Mouse (Mus musculus) megakaryocyte-erythroid progenitor cell, adult 5-6 weeks (primary cell): ENCODE measurements around the gene Sema4b. TPM values are rescaled to one million over a fixed set of nuclear protein-coding genes. Genes with fewer than 3 reads are reported as not detected.

Experiments
- ATAC-seq: replicated peaks from 2 replicates; pipeline ENCODE4 v1.8.0; 2016; ENCODE audit warnings: mild to moderate bottlenecking, inconsistent platforms; ENCODE audit not compliant: severe bottlenecking, poor library complexity, low FRiP score, low TSS enrichment
- total RNA-seq, 2 experiments: library from RNA; stranded (forward) in 1 of 2; stranded (reverse) in 1 of 2; fragments of 200-1000, 215-1000 nt in 1 of 2; fragments of >200 nt in 1 of 2; fragmentation: Nextera tagmentation in 1 of 2; gene quantifications; 2 replicates each; pipeline ENCODE4 v1.2.3; 2014 to 2017

The Sema4b gene
- 8.3 and 13.4 TPM in 2 replicates for total RNA-seq (2014; fragmentation: Nextera tagmentation)
- total RNA-seq (2017) = 3.2 and 3.4 TPM in 2 replicates

DNA sequence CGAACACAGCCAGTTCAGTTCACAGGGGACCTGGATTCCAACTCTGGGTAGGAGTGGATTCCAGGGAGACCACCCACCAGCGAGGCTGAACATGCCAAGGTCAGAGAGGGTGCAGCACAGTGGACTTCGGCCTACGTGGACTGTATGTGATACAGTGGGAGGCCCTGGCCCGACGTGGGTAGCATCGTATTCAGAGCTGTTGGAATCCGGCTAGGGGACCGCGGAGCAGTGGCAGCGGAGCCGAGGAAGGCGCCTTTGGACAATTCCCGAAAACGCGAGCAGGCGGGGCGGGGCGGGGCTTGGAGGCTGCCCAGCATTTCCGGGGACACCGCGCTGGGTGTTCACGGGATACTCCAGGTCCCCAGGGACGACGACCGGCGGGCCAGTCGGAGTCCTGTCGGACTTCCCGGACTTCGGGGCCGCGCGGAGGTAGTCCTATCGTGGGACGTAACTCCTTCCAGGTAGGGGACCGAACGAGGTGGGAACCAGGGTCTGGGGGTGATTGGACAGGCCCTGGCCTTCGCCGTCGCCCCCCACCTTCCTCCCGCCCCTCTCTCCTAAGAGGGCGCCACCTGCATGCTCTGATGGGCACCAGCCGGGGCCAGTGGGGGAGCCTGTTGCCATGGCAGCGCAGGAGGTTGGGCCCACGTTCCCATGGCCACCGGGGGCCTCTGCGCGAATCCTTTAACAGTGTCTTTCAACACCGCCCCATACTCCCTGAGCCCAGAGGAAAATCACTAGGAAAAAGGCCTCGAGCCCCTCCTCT lies at the start of gene Sema4b:
Sema4b (plus strand) TSS at position 311 of the 766 bp plus-strand sequence.
- ATAC-seq = peak; percentile 39; the same call in 1 of the 2 replicates

DNA sequence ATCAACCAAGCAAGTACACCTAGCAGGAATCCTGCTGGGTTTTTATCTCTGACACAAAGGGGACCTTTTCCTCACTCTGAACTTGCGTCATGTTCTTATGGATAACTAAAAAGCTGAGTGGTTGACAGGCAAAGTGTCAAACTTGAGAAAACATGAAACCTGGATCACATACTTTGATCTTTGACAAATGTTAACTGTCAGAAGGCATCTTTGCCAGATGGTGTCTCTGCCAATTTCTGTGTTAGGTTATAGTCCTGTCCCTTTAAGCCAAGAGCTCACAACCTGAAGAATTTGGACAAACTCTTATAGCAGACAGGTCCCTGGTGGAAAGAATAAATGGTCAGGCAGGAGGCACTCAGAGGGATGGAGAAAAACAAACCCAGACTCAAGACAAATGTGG lies 48.3 kb upstream of the Sema4b start:
- no peak for ATAC-seq

DNA sequence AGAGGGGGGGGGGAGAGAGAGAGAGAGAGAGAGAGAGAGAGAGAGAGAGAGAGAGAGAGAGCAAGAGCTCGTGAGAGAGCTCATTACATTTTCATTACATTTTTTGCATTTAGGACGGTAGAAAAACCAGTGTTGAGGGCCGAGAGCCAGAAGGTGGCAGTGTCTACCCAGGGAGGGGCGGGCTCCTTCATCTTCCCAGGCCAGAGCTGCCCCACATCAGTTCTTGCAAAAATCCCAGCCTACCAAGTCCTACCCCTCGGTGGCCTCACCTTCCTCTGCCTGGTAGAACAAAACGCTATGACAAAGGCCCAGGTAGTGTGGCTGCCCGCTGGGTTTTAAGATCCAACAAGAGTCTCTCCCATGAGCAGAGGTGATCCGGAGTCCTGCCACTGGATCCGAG lies 45.8 kb upstream of the Sema4b start:
- peak; percentile 69 for ATAC-seq

DNA sequence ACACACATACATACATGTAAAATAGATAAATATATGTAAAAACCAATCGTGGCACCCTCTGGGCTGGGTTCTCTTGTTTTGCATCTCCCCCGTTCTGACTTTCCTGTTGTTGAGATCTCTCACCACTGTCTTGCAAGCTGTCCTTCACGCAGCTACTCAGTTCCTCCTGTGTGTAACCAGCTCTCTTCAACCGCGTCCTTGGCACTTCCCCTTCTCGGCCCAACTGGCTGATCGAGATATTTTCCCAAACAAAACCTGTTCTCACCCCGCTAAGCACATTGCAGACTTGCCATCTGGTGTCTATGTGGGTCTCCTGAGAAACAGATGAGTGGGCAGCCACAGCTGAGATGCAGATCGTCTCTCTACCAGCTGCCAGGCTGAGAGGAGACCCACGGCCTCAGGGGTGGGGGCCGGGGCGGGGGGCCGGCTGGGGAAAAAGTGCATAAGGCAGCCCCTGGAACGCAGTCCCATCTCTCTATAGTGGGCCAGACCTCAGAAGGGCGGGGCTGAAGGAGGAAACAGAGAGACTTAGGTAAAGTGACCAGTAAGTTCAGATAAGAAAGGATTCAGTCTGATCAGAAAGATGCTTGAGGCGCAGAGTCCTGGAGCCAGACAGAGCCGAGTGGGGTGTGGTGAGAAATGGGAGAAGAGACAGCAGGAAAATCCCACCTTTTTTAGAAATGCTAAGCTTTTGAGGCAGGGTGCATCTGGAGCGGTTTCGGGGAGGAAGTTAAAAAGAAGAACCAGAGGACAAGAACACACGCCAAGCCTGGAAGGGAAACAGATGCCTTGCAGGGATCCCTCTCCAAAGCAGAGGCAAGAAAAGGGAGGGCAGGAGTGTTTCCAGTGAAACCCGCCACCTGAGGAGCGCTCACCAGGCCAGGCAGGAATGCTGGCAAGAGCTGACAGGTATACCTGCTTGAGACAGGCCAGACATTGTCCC lies 43.0 kb upstream of the Sema4b start:
- peak; percentile 13; the same call in 1 of the 2 replicates for ATAC-seq

DNA sequence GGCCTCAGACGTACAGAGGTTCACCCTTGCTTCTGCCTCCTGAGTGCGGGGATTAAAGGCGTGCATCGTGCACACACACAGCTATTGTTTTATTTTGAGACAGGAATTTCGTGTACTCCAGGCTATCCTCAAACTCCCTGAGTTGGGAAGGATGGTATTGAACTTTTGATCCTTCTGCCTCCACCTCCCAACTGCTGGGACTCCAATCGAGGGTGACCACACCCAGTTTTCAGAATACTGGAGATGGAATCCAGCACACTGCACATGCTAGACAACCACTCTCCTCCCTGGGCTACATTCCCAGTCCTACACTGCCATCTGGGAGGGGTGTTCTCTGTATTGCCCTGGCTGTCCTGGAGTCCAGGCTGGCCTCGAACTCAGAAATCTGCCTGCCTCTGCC lies 41.9 kb upstream of the Sema4b start:
- no peak for ATAC-seq

DNA sequence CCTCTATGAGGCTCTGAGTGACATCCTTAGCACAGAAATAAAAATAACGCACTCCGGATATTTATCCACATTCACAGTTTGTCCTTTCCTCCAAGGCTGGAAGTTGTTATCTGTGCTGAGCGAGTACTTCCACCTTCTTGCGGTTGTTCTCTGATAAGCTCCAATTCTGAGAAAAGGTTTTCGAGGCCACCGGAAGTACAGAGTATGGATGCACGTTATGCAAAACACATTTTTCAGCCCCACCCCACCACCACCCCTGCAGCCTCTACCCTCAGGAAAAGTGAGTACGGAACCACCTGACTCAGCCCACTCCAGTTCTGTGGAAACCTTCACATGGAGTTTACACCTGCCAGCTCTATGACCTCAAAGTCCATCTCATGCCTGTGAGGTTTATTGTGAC lies 40.6 kb upstream of the Sema4b start:
- ATAC-seq = peak; percentile 71

DNA sequence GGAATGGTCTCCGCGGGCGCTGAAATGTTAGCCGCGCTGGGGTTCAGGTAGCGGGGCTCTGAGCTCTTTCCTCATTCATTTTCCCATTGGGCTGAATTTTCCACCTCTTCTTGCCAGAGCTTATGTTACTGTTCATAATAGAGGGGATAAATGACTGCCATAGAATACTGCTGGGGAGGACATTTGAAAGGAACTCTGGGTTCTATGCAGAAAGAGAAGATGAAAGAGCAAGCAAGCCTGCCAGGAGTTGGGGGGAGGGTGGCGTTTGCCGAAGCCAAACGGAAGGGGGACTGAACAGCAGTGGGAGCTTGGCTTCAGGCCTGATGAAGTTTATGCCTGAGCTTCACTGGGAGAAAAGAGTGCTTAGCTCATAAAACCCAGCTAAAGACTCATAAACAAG lies 37.3 kb upstream of the Sema4b start:
- ATAC-seq = no peak

DNA sequence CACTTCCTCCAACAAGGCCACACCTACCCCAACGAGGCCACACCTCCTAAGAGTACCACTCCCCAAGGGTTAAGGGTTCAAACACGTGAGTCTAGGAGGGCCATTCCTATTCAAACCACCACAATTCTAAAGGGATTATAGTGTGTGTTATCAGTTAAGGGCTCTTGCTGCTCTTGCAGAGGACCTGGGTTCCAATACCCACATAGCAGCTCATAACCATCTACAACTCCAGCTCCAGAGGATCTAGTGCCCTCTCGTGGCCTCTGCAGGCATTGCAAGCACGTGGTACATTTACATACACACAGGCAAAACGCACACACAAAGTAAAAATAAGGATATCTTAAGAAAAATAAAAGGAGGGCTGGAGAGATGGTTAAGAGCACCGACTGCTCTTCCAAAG lies 34.5 kb upstream of the Sema4b start:
- ATAC-seq = no peak

DNA sequence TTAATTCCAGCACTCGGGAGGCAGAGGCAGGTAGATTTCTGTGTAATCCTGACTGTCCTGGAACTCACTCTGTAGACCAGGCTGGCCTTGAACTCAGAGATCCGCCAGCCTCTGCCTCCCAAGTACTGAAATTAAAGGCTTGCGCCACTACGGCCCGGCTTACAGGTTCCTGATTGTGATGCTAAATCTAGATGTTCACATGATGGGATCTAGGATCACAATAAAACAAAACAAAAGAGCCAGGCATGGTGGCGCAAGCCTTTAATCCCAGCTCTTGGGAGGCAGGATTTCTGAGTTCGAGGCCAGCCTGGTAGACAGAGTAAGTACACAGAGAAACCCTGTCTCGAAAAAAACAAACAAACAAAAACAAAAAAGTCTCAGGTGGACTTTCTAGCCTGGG lies 33.9 kb upstream of the Sema4b start:
- ATAC-seq = no peak

DNA sequence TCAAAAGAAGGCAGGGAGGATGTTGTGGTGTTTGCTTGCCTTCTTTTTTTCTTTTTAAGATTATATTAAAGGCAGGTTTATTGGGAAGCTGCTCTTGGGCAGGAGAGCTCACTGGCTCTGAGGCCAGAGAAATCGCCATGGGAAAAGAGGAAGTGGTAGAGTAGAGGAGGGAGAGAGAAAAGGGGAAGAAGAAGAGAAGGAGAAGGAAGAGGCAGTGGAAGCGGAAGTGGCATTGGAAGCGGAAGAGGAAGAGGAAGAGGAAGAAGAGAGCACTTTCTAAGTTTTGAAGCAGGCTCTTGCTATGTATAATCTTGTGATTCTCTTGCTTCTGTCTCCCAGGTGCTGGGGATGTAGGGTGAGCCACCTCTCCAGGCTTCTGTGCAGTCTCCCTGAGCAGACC lies 32.0 kb upstream of the Sema4b start:
- ATAC-seq = no peak

DNA sequence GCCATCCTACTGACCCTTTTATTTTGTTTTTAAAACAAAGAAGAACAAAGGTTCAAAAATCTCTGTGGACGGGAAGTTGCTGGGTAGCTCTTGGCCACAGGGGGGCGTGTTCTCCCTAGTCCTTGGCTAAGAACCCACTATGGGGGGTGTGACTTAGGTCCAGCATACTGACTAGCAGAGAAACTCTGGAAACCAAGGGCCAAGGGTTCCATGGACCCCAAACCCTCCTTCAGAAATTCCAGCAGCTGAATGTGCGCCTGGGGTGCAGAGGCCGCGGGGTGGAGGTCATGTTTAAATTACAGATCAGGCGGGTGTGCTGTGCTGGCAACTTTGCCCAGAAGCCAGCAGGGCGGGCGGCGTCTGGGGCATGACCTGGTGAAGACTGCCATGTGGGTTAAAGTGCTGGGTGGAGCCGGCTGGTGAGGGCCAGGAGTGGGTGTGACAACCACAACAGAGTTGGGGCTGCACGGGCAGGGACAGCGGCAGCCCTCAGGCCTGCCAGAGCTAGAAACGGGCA lies 29.9 kb upstream of the Sema4b start:
- peak; percentile 92 for ATAC-seq

DNA sequence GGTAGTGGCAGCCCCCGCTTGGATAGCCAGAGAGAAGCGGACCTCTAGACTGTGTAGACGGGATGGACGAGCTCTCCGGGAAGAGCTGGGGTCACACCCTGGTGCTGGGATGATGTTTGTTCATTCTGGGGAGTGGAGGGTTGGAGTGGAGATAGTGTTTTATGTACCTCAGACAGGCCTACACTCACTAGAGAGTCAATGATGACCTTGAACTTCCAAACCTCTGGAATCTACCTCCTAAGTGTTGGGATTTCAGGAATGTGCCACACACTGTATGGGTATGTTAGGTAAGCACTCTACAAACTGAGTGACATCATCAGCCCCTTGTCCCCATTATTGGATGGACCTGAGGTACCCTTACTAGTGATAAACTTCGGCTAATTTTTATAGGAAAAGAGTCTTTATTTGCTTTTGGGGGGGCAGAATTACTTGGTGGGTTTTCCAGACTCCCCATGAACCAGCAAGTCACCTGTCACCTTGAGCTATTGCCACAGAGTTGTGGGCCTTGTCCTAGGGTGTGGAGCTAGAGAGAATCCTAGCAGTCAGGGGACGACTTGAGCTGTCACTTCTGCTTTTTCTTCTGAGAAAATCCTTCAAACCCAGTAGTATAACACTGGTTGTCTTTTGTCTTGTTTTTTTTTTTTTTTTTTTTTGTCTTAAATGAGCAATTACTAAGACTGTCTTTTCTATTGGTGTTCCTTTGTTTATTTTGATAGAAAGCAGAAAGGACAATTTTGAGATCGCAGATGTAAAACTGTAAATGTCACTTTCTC lies 28.0 kb upstream of the Sema4b start:
- ATAC-seq = no peak

DNA sequence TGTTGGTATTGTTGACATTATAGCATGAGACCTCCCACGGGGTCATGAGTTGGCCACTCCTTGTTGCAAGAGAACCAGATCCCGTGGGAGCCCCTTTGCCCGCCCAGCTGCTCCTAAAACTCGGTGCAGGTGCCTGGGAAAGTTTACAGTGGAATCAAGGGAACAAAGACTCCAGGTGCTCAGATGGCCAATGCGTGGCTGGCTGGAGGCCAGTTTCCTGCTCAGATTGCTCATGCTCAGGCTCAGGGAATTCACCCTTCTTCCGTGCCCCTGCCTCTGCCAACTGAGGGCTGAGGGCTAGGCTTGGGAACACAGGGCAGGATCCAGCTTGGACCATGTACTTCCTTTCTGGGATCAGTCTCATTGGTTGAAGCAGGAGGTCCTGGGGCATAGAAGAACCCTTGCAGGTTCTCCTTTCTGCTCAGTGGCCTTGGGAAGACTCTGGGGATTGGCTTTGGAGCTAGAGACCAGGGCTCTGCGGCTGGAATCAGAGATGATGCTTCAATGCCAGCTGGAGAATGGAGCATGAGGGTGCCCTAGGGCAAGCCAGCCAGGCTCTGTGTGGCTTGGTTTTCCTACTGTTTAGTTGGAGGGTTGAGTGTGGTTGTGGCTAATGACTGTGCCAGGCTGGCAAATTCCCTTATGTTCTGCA lies 26.2 kb upstream of the Sema4b start:
- no peak for ATAC-seq

DNA sequence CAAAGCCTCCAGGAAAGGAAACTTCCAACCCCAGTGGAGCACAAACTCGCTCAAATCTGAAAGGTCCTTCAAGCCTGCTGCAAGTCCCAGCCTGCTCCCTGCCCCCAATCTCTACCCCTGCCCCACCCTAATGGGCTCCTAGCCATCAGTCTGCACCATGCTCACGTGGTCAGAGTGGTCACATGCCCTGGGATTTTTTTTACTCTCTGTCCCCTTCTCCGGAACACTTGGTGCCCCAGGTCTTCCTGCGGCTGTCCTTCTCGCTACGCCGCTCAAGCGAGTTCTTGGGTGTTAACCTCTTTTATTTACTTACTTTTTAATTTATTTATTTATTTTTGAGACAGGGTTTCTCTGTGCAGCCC lies 25.7 kb upstream of the Sema4b start:
- ATAC-seq = no peak

DNA sequence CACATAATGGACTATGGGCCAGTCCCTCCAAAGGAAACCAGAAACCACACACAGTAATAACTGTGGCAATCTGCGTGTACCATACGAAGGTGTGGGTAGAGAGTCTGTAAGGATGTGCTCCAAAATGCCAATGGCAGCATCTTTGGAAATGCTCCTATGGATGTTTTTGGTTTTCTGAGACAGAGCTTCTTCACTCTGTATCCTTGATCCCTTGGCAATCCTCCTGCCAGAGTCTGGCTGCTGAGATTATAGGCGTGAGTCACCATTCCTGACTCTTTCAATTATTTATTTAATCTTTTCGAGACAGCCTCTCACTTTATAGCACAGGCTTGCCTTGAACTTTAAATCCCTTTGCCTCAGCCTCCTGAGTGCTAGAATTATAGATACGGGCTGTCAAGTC lies 21.2 kb upstream of the Sema4b start:
- no peak for ATAC-seq

DNA sequence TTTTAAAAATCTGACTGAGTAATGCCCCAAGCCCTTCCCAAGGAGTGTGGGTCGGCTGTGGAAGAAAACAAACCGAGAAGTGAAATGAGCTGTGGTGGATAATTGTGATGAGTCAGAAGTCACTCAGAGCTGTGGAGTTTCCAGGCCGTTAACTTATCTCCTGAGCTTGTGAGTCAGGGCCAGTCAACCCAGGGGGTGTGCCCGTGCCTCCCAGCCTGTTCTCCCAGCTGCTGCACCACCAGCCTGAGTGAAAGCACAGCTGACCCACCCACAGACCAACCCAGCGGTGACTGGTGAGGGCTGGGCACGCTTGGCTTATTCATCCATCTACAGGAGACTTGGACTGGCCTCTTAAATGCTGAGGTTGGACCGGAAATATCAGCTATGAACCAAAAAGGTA lies 19.9 kb upstream of the Sema4b start:
- peak; percentile 98 for ATAC-seq

DNA sequence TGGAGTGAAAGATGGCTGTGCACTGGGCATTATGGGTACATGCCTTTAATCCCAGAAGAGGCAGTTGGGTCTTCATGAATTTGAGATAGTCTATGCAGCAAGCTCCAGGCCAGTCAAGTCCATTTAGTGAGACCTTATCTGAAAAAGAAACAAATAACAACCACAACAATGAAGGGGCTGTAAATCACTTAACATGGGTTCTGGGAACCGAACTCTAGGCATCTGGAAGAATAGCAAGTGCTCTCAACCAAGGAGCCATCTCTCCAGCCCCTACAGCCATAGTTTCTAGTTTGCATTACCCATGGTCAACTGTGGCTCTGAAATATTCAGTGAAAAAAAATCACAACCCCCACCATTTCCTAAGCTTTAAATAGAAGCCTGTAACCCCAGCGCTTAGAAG lies 16.8 kb upstream of the Sema4b start:
- no peak for ATAC-seq

DNA sequence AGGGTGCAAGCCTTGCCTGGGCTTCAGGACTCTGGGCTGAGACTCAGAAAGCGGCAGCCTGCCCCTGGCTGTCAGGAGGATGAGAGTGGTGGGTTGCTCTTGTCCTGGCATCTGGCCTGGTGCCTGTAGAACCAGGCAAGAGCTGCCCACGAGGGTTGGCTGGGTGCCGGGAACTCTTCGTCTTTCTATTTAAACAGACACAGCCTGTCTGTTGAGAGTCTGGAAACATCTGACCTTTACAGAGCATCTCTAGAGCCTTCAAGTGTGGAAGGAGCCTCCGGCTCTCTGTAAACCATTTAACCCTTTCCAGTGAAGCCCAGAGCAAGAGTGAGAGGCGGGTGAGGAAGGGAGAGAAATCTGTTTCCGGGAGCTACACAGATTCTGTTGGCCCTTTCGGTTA lies 15.3 kb upstream of the Sema4b start:
- no peak for ATAC-seq
